Mouse (Mus musculus) G1E (cell line): Measurements from ENCODE around the gene Mptx1.
"Not testable (repeated sequence)": the region's sequence is repeated elsewhere in the genome, so short reads cannot be mapped to it uniquely, and the experiment has no call there.

ENCODE experiments used
- CTCF ChIP-seq: IDR thresholded peaks from 2 replicates; pipeline ENCODE4 v1.5.1; 2012; ENCODE audit warnings: low read depth, low read length, inconsistent platforms, mixed read lengths
- GATA1 ChIP-seq: IDR thresholded peaks from 2 replicates; pipeline ENCODE4 v1.6.1; 2012; ENCODE audit warnings: borderline replicate concordance, low read length, inconsistent platforms, mixed read lengths
- GATA2 ChIP-seq: IDR thresholded peaks from 2 replicates; pipeline ENCODE4 v1.6.1; 2012; ENCODE audit warnings: low read depth, low read length, inconsistent platforms, borderline replicate concordance
- TAL1 ChIP-seq: conservative IDR thresholded peaks from 2 replicates; pipeline ENCODE4 v1.6.1; 2012; ENCODE audit warnings: low read depth, low read length, inconsistent platforms, mixed read lengths

- not testable (repeated sequence) for TF ChIP-seq CTCF, GATA1, GATA2, TAL1
These were observed 23.3 kb downstream of the Mptx1 start for GRCm38 (mm10) chr1:174353636-174354035.
